Mouse (Mus musculus): ENCODE measurements at regions not wholly inside any gene's neighbourhood (a gene's known extent, or its start where the extent isn't known, plus 50 kb on each side); places are given as distances from the start of the nearest gene placed in this dataset.

DNA sequence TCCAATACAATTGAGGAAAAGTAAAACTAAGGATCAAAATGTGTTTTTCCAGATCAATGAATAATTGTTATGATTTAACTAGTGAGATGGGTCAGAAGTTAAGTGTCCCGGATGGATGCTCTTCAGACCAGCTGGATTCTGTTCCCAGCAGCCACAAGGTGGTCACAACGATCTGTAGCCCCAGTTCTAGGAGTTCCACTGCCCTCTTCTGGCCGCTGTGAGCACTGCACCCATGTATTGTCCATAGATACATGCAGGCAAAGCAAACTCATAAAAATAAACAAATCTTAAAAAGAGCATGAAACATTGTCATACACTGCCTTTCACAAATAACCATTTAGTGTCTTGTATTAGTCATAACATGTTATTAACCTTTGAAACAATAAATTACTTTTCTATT, 96.3 kb upstream of the Gk2 start:
- H3K4me3 ChIP-seq = no peak overlapping the region
- 58% methylated on average over 3 of the region's 3 CpGs for WGBS
- H3K27me3 ChIP-seq (ENCODE audit: control insufficient read depth, insufficient read depth, low read length) = no peaks in the 10 kb centered on the region
- no peaks in the 10 kb centered on the region for H3K36me3 ChIP-seq (ENCODE audit: control insufficient read depth, insufficient read depth, low read length)
- intact Hi-C loops (cut with DNase I) = no loop called here
- H3K27ac ChIP-seq = no peak overlapping the region
- DNase-seq = no peak
- no peaks in the 10 kb centered on the region for H3K79me2 ChIP-seq (replicated peaks; ENCODE audit: control insufficient read depth, insufficient read depth, low read length)
- TF ChIP-seq CTCF (IDR thresholded peaks at IDR 0.05) (peak; percentile 50), EP300 (IDR thresholded peaks at IDR 0.05; ENCODE audit: insufficient read depth, low read depth, low read length) (no peak)
- peaks cover 1% of the 10 kb centered on the region for H3K4me1 ChIP-seq (ENCODE audit: control insufficient read depth, insufficient read depth, low read length)
- no peak overlapping the region for H3K9ac ChIP-seq (ENCODE audit: low read depth, low read length)

DNA sequence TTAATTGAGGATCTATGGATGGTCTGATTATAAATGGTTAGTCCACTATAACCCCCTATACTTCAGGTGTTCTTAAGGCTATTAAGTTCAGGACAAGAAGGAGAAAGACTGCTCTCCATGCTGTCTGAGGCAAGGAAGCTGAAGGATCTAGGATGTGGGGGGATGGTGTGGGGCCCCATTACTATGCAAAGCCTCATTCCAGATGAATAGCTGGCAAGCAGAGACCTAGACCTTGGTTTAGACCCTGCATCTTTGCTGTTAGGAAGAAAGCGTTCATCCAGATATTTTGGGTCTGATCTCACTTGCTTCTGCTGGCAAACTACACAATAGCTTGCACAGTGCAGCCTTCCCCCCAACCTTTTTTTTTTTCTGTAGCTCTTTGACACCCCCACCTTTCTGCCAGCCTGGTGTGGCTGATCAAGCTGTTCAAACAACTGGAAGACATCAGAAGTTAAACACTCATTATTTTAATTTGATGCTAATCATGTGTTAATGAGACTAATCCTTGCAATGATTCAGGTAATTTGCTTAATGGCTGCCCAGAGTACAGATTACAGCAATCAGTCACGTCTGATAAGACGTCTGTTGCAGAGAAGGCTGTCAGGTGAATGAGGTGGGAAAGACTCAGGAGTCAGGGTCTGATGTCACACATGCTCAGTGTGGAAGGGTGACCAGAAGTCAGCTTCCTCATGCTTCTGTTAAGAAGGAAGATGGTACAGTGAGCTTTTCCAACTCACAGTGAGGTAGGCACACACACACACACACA, 80.9 kb upstream of the Gk2 start:
- no peak for TF ChIP-seq EP300 (IDR thresholded peaks at IDR 0.05; ENCODE audit: insufficient read depth, low read depth, low read length)
- no peak for TF ChIP-seq POLR2A (IDR thresholded peaks at IDR 0.05; ENCODE audit: insufficient read depth, low read depth, low read length)
- no peak for TF ChIP-seq CTCF (IDR thresholded peaks at IDR 0.05)
- no peak for DNase-seq
- WGBS = 36% methylated on average over 3 of the region's 3 CpGs
- no peak overlapping the region for H3K9ac ChIP-seq (ENCODE audit: low read depth, low read length)
- H3K27me3 ChIP-seq (ENCODE audit: control insufficient read depth, insufficient read depth, low read length) = no peaks in the 10 kb centered on the region
- H3K79me2 ChIP-seq (replicated peaks; ENCODE audit: control insufficient read depth, insufficient read depth, low read length) = no peaks in the 10 kb centered on the region
- H3K27ac ChIP-seq = no peak overlapping the region
- intact Hi-C loops (cut with DNase I) = no loop called here
- no peak overlapping the region for H3K4me3 ChIP-seq
- H3K4me1 ChIP-seq (ENCODE audit: control insufficient read depth, insufficient read depth, low read length) = no peaks in the 10 kb centered on the region; the same call in 1 of the 2 replicates
- no peaks in the 10 kb centered on the region for H3K36me3 ChIP-seq (ENCODE audit: control insufficient read depth, insufficient read depth, low read length)

DNA sequence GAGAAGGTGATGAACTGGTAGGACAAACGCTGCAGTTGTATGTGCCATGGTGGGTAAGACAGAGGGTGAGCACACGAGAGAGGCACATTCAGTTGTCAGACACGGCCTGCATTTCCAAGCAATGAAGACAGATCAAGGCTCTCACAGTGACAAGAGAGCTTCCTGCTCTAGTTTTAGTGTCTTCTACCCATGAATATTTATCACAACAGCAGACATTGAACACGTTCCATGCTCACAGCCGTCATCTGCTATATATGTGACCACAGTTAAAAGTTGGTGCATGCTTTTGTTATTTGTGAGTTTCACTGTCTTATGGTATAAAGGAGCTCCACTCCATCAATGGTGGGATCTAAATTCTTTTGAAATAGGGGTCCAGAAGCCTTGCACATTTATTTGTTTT, 76.9 kb upstream of the Gk2 start:
- intact Hi-C loops (cut with DNase I) = no loop called here
- DNase-seq = no peak
- H3K9ac ChIP-seq (ENCODE audit: low read depth, low read length) = no peak overlapping the region
- no peaks in the 10 kb centered on the region for H3K27me3 ChIP-seq (ENCODE audit: control insufficient read depth, insufficient read depth, low read length)
- no peak overlapping the region for H3K27ac ChIP-seq
- no peaks in the 10 kb centered on the region for H3K36me3 ChIP-seq (ENCODE audit: control insufficient read depth, insufficient read depth, low read length)
- no peaks in the 10 kb centered on the region; the same call in 1 of the 2 replicates for H3K4me1 ChIP-seq (ENCODE audit: control insufficient read depth, insufficient read depth, low read length)
- WGBS = 72% methylated on average over 5 of the region's 5 CpGs
- H3K79me2 ChIP-seq (replicated peaks; ENCODE audit: control insufficient read depth, insufficient read depth, low read length) = no peaks in the 10 kb centered on the region
- TF ChIP-seq EP300 (IDR thresholded peaks at IDR 0.05; ENCODE audit: insufficient read depth, low read depth, low read length) (no peak), POLR2A (IDR thresholded peaks at IDR 0.05; ENCODE audit: insufficient read depth, low read depth, low read length) (no peak), CTCF (IDR thresholded peaks at IDR 0.05) (no peak)
- H3K4me3 ChIP-seq = no peak overlapping the region

DNA sequence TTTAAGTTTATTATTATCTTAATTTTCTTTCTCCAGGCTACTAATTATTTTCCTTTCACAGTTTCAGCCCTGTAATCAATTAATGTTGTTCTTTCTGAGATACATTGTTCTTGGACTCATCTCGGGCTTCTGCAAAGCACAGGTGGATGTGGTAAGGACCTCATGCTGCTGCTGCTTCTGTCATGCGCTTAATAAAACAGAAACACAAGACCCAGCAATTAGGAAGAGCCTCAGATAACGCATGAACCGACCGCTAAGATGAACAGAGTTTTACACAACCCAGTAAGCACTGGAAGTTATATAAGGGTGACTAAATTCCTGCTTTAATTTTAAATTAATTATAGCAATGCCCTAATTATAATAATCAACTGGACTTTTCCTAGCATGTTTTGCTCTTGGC, 70.7 kb upstream of the Gk2 start:
- Histone ChIP-seq H3K27ac (no peak overlapping the region), H3K4me1 (ENCODE audit: control insufficient read depth, insufficient read depth, low read length) (no peaks in the 10 kb centered on the region), H3K36me3 (ENCODE audit: control insufficient read depth, insufficient read depth, low read length) (no peaks in the 10 kb centered on the region), H3K27me3 (ENCODE audit: control insufficient read depth, insufficient read depth, low read length) (no peaks in the 10 kb centered on the region), H3K4me3 (no peak overlapping the region), H3K79me2 (replicated peaks; ENCODE audit: control insufficient read depth, insufficient read depth, low read length) (no peaks in the 10 kb centered on the region), H3K9ac (ENCODE audit: low read depth, low read length) (no peak overlapping the region)
- intact Hi-C loops (cut with DNase I) = no loop called here
- 80% methylated on average over 5 of the region's 5 CpGs for WGBS
- no peak for DNase-seq
- no peak for TF ChIP-seq POLR2A (IDR thresholded peaks at IDR 0.05; ENCODE audit: insufficient read depth, low read depth, low read length)
- TF ChIP-seq EP300 (IDR thresholded peaks at IDR 0.05; ENCODE audit: insufficient read depth, low read depth, low read length) = no peak
- no peak for TF ChIP-seq CTCF (IDR thresholded peaks at IDR 0.05)

All from heart, adult 2 months (tissue).